Mouse (Mus musculus) midbrain, embryonic 14.5 days (tissue): ENCODE data around the gene Axin2. TPM values are rescaled to one million over a fixed set of nuclear protein-coding genes. Genes with fewer than 3 reads are reported as not detected.

Experiments
- ATAC-seq: fragments of 200-750 bp; cut with Nextera tagmentation; 2 replicates; pipeline ENCODE4 v1.8.0; 2017; ENCODE audit warnings: moderate number of reproducible peaks, moderate library complexity; ENCODE audit not compliant: low FRiP score, low TSS enrichment
- DNase-seq: peaks from one replicate; pipeline ENCODE4 v3.0.0-alpha.2; 2015
- H3K27ac ChIP-seq: fragments of 300-500 bp; sonication (generic); replicated peaks from 2 replicates; pipeline ENCODE4 v1.5.1; 2014; ENCODE audit warnings: mild to moderate bottlenecking, low read depth, low read length, moderate library complexity
- H3K27me3 ChIP-seq: fragments of 300-500 bp; sonication (generic); 2 replicates; pipeline ENCODE4 v1.6.1; 2014; ENCODE audit warnings: low read length, control low read depth, mixed read lengths; ENCODE audit not compliant: control insufficient read depth, insufficient read depth
- H3K36me3 ChIP-seq: fragments of 300-500 bp; sonication (generic); 2 replicates; pipeline ENCODE4 v1.6.1; 2014; ENCODE audit warnings: low read length, control low read depth; ENCODE audit not compliant: control insufficient read depth, insufficient read depth
- H3K4me1 ChIP-seq: fragments of 300-500 bp; sonication (generic); 2 replicates; pipeline ENCODE4 v1.6.1; 2014; ENCODE audit warnings: mild to moderate bottlenecking, antibody characterized with exemption, low read length, control low read depth; ENCODE audit not compliant: control insufficient read depth, insufficient read depth
- H3K4me2 ChIP-seq: fragments of 300-500 bp; sonication (generic); 2 replicates; pipeline ENCODE4 v1.6.1; 2014; ENCODE audit warnings: mild to moderate bottlenecking, low read length, moderate library complexity
- H3K4me3 ChIP-seq: fragments of 300-500 bp; sonication (generic); replicated peaks from 2 replicates; pipeline ENCODE4 v1.5.1; 2014; ENCODE audit warnings: low read depth, low read length
- H3K9ac ChIP-seq: fragments of 300-500 bp; sonication (generic); replicated peaks from 2 replicates; pipeline ENCODE4 v1.6.1; 2014; ENCODE audit warnings: mild to moderate bottlenecking, low read length, moderate library complexity
- H3K9me3 ChIP-seq: fragments of 300-500 bp; sonication (generic); 2 replicates; pipeline ENCODE4 v1.6.1; 2016; ENCODE audit warnings: low read length, control low read depth, mixed read lengths; ENCODE audit not compliant: control insufficient read depth
- WGBS: fragments of 180-500 bp; shearing (Covaris S2); extraction: QIAGEN DNeasy Blood & Tissue Kit; methylation state at CpG from one replicate; pipeline ENCODE4 v1.1.7; 2014; 5-methylcytosine and 5-hydroxymethylcytosine counted together
- polyA plus RNA-seq: library from polyadenylated mRNA; unstranded; fragments of >200 nt; fragmentation: Nextera tagmentation; extraction: Ambion mirVana; gene quantifications from 2 replicates; pipeline ENCODE4 v1.2.1, GENCODE M21; 2014

Gene Axin2
- polyA plus RNA-seq, 1 experiment from 2014 or later = 19.4 TPM

DNA sequence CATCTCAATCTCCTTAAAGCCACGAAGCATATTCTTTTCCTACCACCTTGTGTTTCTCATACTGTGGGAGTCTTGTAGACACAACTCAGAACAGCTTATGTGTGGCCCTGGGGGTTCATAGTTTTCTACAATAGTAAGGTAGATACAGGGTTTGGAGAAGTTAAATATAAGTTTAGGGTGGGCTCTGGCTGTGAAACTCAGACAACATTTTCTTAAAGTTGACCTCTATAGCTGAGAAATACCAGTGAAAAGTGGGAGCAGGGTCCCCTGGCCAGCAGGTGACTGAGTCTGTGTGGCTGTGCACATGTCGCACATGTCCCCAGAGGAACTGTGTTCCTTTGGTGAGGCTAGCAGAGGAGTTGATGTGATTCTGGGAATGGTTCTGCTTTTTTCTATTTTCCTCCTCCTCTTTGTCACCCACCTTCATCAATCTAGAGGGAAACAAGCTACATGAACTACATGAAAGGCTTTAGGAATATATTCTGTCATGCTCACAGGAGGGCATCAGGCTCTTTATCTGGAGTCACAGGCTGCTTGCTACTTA lies 75.9 kb downstream of the Axin2 start:
- WGBS = 77% methylated on average over 2 of the region's 2 CpGs

DNA sequence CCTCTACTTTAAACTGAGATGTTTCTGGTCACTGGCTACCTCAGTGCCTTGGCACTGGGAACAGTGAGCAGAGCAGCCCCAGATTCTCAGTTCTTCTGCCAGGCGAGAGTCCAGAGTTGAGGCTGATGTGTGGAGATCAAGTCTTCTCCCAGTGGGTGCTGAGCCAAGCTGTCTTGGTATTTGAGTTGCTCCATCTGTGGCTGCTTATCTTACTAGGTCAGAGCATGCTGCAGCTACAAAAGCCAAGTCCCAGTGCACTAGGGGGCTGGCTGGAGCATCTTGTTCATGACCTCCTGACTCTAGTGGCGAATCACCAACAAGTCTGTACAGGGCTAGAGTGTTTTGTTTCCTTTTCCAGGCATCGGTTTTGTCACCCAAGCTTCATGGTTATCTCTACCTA lies 77.7 kb downstream of the Axin2 start:
- Histone ChIP-seq H3K4me3 (no peak overlapping the region), H3K9ac (no peak overlapping the region), H3K4me2 (no peak overlapping the region), H3K36me3 (no peaks in the 10 kb centered on the region), H3K4me1 (no peaks in the 10 kb centered on the region), H3K27ac (no peak overlapping the region), H3K9me3 (peaks cover 11% of the 10 kb centered on the region; the same call in 1 of the 2 replicates), H3K27me3 (no peaks in the 10 kb centered on the region)
- no peak for ATAC-seq
- WGBS = 97% methylated on average over 3 of the region's 3 CpGs
- no peak for DNase-seq

More for the DNA sequence above, 75.9 kb downstream of the Axin2 start:
- DNase-seq = no peak
- ATAC-seq = no peak
- H3K36me3 ChIP-seq = no peaks in the 10 kb centered on the region
- H3K9me3 ChIP-seq = 0 out of 2 replicates have a peak, but pooled peaks cover 10% of the 10 kb centered on the region
- H3K9ac ChIP-seq = no peak overlapping the region
- H3K27me3 ChIP-seq = no peaks in the 10 kb centered on the region
- H3K4me2 ChIP-seq = no peak overlapping the region
- H3K4me1 ChIP-seq = no peaks in the 10 kb centered on the region
- H3K4me3 ChIP-seq = no peak overlapping the region
- no peak overlapping the region for H3K27ac ChIP-seq

Other genes with a start within 250 kb of the Axin2 start
- not detected in 2 replicates for gene E030025P04Rik, start 224.0 kb downstream of the Axin2 start, polyA plus RNA-seq